Mouse (Mus musculus) E14TG2a.4 (cell line): ENCODE data around the gene Pdzd2.

Experiments used
- H3K27me3 ChIP-seq: 2 replicates; pipeline ENCODE4 v1.6.1; 2014; ENCODE audit warnings: low read length, control low read depth; ENCODE audit not compliant: insufficient read depth
- H3K36me3 ChIP-seq: 2 replicates; pipeline ENCODE4 v1.6.1; 2014; ENCODE audit warnings: low read length, control low read depth; ENCODE audit not compliant: insufficient read depth
- H3K4me1 ChIP-seq: replicated peaks from 2 replicates; pipeline ENCODE4 v1.6.1; 2014; ENCODE audit warnings: low read depth, low read length, control low read depth
- H3K4me3 ChIP-seq: replicated peaks from 2 replicates; pipeline ENCODE4 v1.5.1; 2014; ENCODE audit warnings: mild to moderate bottlenecking, low read length
- H3K9me3 ChIP-seq: 2 replicates; pipeline ENCODE4 v1.6.1; 2014; ENCODE audit warnings: low read length, control low read depth
- CTCF ChIP-seq: conservative IDR thresholded peaks from 2 replicates; pipeline ENCODE4 v1.5.1; 2014; ENCODE audit warnings: low read length
- NANOG ChIP-seq: IDR thresholded peaks from 2 replicates; pipeline ENCODE4 v1.6.1; 2014; ENCODE audit warnings: borderline replicate concordance, low read length, mixed read lengths
- POU5F1 ChIP-seq: IDR thresholded peaks from 2 replicates; pipeline ENCODE4 v1.6.1; 2014; ENCODE audit warnings: low read length, borderline replicate concordance

The Pdzd2 gene

DNA sequence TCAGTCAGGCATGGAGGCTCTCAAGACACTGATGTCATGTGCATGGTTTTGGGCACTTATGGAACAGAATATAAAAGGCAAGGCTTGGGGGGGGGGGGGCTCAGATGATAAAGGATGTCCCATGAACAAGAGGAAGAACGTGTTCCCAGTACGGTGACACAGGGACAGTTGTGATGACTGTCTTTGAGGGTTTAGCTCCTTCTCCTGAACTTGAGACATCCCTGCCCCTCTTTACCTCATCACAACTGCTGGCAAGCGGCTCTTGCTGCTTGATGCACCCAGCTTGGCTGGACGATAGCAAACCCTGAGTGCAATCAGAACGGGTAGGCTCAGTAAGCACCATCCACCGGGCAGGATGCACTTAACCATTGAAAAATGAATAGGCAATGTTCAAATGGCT, 192.9 kb downstream of the Pdzd2 start:
- Histone ChIP-seq H3K4me3 (no peak overlapping the region), H3K4me1 (peaks cover 87% of the 10 kb centered on the region), H3K27me3 (no peaks in the 10 kb centered on the region), H3K36me3 (no peaks in the 10 kb centered on the region), H3K9me3 (no peaks in the 10 kb centered on the region)
- TF ChIP-seq NANOG (no peak), CTCF (no peak), POU5F1 (no peak)

DNA sequence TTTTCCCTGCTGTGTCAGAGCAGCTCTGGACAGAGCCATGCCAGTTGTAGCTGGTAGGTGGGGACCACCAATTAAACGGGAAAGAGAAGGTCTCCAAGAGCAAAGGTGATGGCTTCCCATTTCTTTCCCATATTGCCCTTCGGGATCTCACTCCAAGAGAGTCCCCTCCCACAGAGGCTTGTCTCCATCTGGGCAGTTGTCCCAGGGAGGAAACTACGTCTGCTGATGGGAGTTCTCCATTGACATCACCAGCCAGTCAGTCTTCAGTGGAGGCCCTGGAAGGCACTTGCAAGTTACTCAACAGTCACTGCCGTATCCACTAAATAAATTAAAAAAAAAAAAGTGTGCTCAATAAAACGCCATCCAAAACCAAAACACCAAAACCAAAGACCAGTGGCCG, 194.1 kb downstream of the Pdzd2 start:
- peaks cover 84% of the 10 kb centered on the region for H3K4me1 ChIP-seq
- no peaks in the 10 kb centered on the region for H3K36me3 ChIP-seq
- H3K4me3 ChIP-seq: no peak overlapping the region
- H3K27me3 ChIP-seq: no peaks in the 10 kb centered on the region
- no peaks in the 10 kb centered on the region for H3K9me3 ChIP-seq
- TF ChIP-seq CTCF (no peak), NANOG (no peak), POU5F1 (no peak)

DNA sequence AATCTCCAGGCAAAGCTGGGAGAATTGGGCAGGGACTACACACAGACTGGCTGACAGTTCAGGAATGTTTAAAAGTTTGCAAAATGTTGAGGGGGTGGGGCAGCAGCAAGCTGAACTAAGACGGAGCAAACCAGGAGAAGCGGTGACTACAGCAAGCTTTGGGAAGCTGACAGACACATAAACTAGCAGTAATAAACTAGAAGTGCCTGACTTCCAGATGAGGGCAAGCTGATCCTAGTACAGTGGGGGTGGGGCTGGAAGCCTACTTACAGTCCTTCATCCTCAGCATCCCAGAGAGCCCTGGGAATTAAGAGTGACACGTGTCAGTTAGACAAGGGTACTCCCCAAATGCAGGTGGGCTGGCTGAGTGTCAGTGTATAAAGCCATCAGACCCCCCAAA, 194.5 kb downstream of the Pdzd2 start:
- no peaks in the 10 kb centered on the region for H3K9me3 ChIP-seq
- H3K36me3 ChIP-seq: no peaks in the 10 kb centered on the region
- H3K4me3 ChIP-seq: no peak overlapping the region
- H3K4me1 ChIP-seq: peaks cover 80% of the 10 kb centered on the region
- H3K27me3 ChIP-seq: no peaks in the 10 kb centered on the region
- TF ChIP-seq CTCF (no peak), POU5F1 (no peak), NANOG (no peak)

DNA sequence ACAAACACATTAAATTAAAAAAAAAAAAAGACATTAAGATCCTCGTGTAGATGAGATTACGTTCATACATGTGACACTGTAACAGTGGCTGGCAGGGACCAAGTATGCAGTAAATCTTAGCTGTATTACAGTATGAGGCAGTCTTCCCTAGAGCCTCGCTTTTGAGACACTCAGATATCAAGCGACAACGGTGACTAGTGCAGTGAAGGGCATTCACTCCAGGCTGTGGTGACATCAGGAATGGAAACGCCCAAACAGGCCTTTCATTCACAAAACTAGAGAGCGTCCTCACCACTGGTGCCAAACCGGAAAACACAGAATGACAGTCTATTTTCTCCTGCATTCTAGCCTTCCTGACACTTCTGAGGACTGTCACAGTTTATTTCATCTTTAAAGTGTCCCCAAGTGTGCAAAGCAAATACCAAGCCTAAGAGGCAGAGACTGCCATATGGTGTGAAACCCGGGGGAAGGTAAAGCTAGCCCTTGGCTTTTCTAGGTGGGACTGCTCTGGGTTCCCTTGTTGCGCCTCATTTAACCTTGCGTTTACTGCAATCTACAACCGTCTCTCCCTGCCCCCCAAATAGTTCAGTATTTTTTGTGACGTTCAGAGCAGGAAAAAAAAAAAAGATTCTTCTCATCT, 195.9 kb downstream of the Pdzd2 start:
- H3K4me3 ChIP-seq: no peak overlapping the region
- TF ChIP-seq CTCF: no peak
- no peak for TF ChIP-seq POU5F1
- TF ChIP-seq NANOG: no peak
- H3K4me1 ChIP-seq: peaks cover 78% of the 10 kb centered on the region
- H3K36me3 ChIP-seq: no peaks in the 10 kb centered on the region
- H3K27me3 ChIP-seq: no peaks in the 10 kb centered on the region
- H3K9me3 ChIP-seq: no peaks in the 10 kb centered on the region

DNA sequence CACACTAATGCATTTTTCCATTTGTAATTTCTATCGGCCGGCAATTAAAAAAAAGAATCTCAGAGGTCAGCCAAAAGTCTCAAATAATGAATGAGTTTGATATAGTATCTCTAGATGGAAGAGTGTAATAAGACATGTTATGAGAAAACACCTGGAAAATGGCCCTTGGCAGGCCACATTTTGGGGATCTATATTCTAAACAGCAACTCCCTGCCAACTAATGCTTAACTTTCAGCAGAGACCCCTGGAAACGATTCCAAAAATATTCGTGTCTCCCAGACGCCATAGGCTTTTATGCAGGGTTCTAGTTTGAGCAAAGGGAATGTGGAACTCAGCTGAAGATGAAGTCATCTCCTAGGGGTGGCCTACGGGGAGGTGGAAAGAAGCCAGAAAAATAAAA, 197.4 kb downstream of the Pdzd2 start:
- H3K4me1 ChIP-seq: peaks cover 64% of the 10 kb centered on the region
- no peaks in the 10 kb centered on the region for H3K9me3 ChIP-seq
- H3K27me3 ChIP-seq: no peaks in the 10 kb centered on the region
- TF ChIP-seq CTCF (no peak), NANOG (no peak), POU5F1 (no peak)
- no peak overlapping the region for H3K4me3 ChIP-seq
- no peaks in the 10 kb centered on the region for H3K36me3 ChIP-seq

DNA sequence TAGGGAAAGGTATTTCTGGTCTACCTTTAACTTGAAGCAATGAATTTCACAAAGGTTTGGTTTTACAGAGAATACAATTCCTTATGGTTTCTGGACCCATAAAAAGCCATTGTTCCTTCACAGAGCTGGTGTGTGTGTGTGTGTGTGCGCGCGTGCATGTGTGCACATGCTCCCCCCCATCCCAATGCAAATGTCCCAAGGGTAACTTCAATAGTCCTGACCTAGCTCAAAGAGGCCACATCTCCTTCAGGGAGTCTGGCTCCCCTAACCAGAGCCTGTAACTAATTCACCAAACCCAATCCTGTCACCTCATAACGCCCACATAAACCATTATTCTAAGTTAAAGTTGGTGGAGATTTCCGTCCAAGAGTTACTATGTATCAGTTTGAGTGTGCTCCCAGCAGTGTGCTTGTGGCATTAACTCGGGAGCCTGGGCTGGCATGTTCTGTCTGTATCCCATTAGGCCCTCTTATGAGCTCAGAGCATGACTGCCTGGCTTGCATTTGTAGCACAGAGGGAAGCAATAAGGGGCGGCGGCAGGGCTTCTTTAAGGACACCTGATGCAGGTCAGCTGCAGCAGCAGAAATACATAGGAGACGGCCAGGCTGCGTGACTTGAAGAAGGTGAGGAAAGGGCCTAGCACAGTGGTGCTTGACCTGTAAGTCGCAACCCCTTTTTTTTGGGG, 200.0 kb downstream of the Pdzd2 start:
- H3K9me3 ChIP-seq: no peaks in the 10 kb centered on the region
- no peaks in the 10 kb centered on the region for H3K27me3 ChIP-seq
- H3K36me3 ChIP-seq: no peaks in the 10 kb centered on the region
- TF ChIP-seq CTCF (no peak), NANOG (no peak), POU5F1 (no peak)
- peaks cover 39% of the 10 kb centered on the region for H3K4me1 ChIP-seq
- no peak overlapping the region for H3K4me3 ChIP-seq

DNA sequence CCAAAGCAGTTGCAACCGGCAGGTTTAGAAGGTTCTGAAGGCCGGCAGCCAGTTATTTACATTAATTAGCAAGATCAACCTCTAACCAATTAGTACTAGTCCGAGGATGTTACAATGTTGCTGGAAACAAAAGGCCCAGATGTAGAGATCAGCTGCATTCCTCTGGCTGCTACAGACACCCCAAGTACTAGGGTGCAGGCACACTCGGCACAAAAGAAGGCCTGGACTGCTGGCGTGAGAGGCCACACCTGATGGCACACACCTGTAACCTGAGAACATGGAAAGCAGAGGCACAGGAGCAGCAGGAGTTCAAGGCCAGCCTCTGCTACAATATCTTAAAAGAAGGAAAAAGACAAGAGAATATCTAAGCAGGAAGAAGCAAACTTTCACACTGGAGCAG, 206.5 kb downstream of the Pdzd2 start:
- H3K36me3 ChIP-seq: no peaks in the 10 kb centered on the region
- H3K27me3 ChIP-seq: no peaks in the 10 kb centered on the region
- no peaks in the 10 kb centered on the region for H3K9me3 ChIP-seq
- peaks cover 32% of the 10 kb centered on the region for H3K4me1 ChIP-seq
- H3K4me3 ChIP-seq: no peak overlapping the region
- TF ChIP-seq NANOG (peak; percentile 53), CTCF (no peak)

DNA sequence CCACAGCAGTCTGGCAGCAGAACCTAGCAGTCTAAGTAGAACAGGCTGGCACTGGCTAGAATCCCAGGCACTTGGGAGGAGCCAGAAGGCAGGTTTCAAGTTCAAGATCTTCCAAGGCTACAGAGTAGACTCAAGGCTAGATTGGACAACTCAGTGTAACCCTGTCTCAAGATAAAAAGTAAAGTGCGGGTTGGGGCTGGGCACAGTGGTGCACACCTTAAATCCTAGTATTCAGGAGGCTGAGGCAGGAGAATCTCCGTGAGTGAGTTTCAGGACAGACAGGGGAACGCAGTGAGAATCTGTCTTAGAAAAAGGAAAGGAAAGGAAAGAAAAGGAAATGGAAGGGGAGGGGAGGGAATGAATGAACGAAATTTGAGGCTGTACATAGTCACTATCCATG, 207.2 kb downstream of the Pdzd2 start:
- H3K27me3 ChIP-seq: no peaks in the 10 kb centered on the region
- no peak for TF ChIP-seq POU5F1
- TF ChIP-seq NANOG: no peak
- no peak for TF ChIP-seq CTCF
- no peaks in the 10 kb centered on the region for H3K9me3 ChIP-seq
- H3K4me3 ChIP-seq: no peak overlapping the region
- H3K4me1 ChIP-seq: peaks cover 32% of the 10 kb centered on the region
- no peaks in the 10 kb centered on the region for H3K36me3 ChIP-seq

DNA sequence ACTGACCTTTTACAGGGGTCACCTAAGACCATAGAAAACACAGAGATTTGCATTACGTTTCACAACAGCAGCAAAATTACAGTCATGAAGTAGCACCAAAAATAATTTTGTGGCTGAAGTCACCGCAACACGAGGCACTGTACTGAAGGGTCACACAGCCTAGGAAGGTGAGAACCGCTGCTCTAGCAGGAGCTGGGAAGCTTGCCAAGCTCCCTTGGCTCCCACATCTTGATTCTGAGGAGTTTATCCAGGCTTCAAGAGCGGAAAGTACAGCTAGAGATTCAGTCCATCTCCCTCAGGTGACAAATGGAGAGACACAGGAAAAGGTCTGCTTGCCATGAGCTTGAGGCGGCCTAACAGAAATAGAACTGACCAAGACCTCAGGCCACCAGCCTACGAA, 216.9 kb downstream of the Pdzd2 start:
- Histone ChIP-seq H3K9me3 (no peaks in the 10 kb centered on the region), H3K36me3 (no peaks in the 10 kb centered on the region), H3K4me1 (peaks cover 17% of the 10 kb centered on the region), H3K27me3 (peaks cover 4% of the 10 kb centered on the region; the same call in 1 of the 2 replicates), H3K4me3 (no peak overlapping the region)
- no peak for TF ChIP-seq POU5F1
